Mouse (Mus musculus) erythroblast, embryonic 14.5 days (primary cell): Measurements from ENCODE around the gene Cyp2d26.

ENCODE experiments used
- GATA1 ChIP-seq: IDR thresholded peaks from 2 replicates; pipeline ENCODE4 v1.6.1; 2012; ENCODE audit warnings: low read length, inconsistent platforms, mixed read lengths
- TAL1 ChIP-seq: IDR thresholded peaks from 3 replicates; pipeline ENCODE4 v1.6.1; 2012; ENCODE audit warnings: low read length, inconsistent platforms, mixed read lengths

DNA sequence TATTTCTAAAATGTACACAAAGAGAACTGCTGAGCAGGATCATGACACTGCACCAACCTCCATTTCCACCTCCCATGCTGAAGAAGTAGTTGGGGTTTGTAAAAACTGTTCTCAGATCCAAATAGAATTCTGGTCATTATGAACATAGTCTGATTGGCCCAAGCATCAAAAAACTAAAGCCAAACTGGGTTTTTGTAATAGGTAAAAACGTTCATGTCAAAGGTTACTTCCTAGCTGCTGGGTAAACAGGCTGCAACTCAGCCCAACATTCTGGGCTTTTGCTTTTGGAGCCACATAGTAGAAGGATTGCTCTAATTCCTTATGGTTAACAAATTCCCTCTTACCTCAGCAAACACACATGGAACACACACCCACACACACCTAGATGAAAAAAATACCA, 46.0 kb downstream of the Cyp2d26 start:
- TF ChIP-seq GATA1: no peak
- no peak for TF ChIP-seq TAL1
